Mouse (Mus musculus): Measurements from ENCODE around the gene Gm21891. TPM values are rescaled to one million over a fixed set of nuclear protein-coding genes. Genes with fewer than 3 reads are reported as not detected.

Gm21891 gene
- not detected for polyA plus RNA-seq (2017; shearing (Covaris generic))

GRCm38 (mm10) chrY:13133392-13133791, at the start of gene Gm21891:
Gene Gm21891, minus strand, starts transcription at chrY:13133492.

DNA sequence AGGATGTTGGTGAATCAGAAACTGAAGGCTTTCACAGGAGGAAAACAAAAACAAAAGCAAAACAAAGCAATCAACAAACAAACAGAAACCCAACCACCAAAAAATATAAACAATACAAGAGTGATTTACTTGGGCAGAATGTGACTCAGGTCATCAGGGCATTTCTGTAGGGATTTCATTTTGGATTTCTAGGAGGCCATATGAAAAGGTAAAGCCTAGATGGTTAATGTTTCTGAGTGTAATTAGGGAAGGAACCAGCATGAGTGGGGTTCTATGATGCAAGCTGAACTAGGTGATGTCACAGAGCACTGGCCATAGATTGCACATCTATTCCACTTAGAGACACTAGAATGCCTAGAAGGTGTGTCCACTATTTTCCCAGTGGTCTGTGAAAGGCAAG, 28.4 kb upstream of the Gm21891 start, which contains the start of gene Gm21425:
Gene Gm21425 (plus strand): TSS at position 301 of the 400 bp plus-strand sequence.

Other genes starting within 250 kb of the Gm21891 start
- not detected for gene Gm20807, start 90.6 kb downstream of the Gm21891 start, polyA plus RNA-seq (2017; shearing (Covaris generic))
- gene Gm21425, start 28.5 kb upstream of the Gm21891 start, polyA plus RNA-seq (2017; shearing (Covaris generic)) = not detected
- gene Gm21828, start 90.4 kb upstream of the Gm21891 start, polyA plus RNA-seq (2017; shearing (Covaris generic)) = not detected
- gene Gm21440, start 118.9 kb upstream of the Gm21891 start, polyA plus RNA-seq (2017; shearing (Covaris generic)) = not detected
- not detected for gene Gm21454, start 119.0 kb upstream of the Gm21891 start, polyA plus RNA-seq (2017; shearing (Covaris generic))
- gene Gm21725, start 215.6 kb upstream of the Gm21891 start, polyA plus RNA-seq (2017; shearing (Covaris generic)) = not detected

All from CD4-positive, CD25-positive, alpha-beta regulatory T cell (primary cell).